Comparison of ENCODE assay signal across 10 mouse cellular contexts in the genomic region with DNA sequence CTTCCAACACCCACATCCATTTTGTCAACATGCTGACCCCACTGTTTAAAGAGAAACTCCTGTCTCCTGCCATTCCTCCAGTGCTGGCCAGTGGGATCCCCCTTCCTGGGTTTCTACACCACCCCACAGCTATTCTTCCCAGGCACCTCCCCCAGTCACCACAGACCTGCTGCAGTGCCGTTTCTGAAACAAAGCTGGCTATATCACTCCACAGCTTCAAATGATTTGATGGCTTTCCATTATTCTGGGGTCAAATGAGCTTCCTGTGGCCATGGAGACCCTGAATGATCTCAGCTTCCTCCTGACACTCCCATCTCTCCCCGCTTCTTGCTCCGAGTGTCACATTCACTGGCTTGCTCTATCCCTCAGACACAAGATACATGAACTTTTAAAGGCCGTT. TPM values are rescaled to one million over a fixed set of nuclear protein-coding genes. Genes with fewer than 3 reads are reported as not detected.
A peak's percentile ranks its signal among the peaks of the same experiment; 100 is the strongest.
DNase-seq lines count a peak whose midpoint lies in the region; ATAC-seq lines count a peak whose summit lies in the region.
"Had no signal": no experiment of that assay in that cellular context is flagged by ENCODE, and none has a peak within 500 bp of the region (broad histone marks: within the 10 kb centered on the region; RNA-seq: fewer than 3 reads in every experiment).

No protein-coding gene starts in this region.

- H3K9ac ChIP-seq in heart, embryonic 11.5 days (ENCODE audit: low read depth, low read length) = no peak overlapping the region
- no peak overlapping the region; the same call in 1 of the 2 replicates for H3K9ac ChIP-seq in neural tube, embryonic 11.5 days (ENCODE audit: low read length)
- peak overlapping the region; percentile 27; the same call in 1 of the 2 replicates for H3K9ac ChIP-seq in limb, embryonic 13.5 days
- H3K9ac ChIP-seq: liver, embryonic 14.5 days had no signal

- H3K4me2 ChIP-seq in heart, embryonic 11.5 days = peak overlapping the region; percentile 16; the same call in 1 of the 2 replicates
- H3K4me2 ChIP-seq in neural tube, embryonic 11.5 days (ENCODE audit: low read depth) = peak overlapping the region; percentile 21
- peak overlapping the region; percentile 93 for H3K4me2 ChIP-seq in limb, embryonic 13.5 days (replicated peaks)

- H3K9me3 ChIP-seq in heart, embryonic 11.5 days (replicated peaks; ENCODE audit: control insufficient read depth, low read length) = no peaks in the 10 kb centered on the region
- H3K9me3 ChIP-seq in neural tube, embryonic 11.5 days (ENCODE audit: control insufficient read depth, low read length) = no peaks in the 10 kb centered on the region
- H3K9me3 ChIP-seq in limb, embryonic 13.5 days = no peaks in the 10 kb centered on the region

- no peak overlapping the region for H3K4me3 ChIP-seq in heart, embryonic 11.5 days (ENCODE audit: low read depth, low read length)
- H3K4me3 ChIP-seq in neural tube, embryonic 11.5 days (ENCODE audit: low read depth, low read length) = no peak overlapping the region
- peak overlapping the region; percentile 5; the same call in 1 of the 2 replicates for H3K4me3 ChIP-seq in limb, embryonic 13.5 days

- 0 out of 2 replicates have a peak, but pooled peaks cover 3% of the 10 kb centered on the region for H3K36me3 ChIP-seq in heart, embryonic 11.5 days (ENCODE audit: control insufficient read depth, insufficient read depth, low read length)
- peaks cover 6% of the 10 kb centered on the region; the same call in 1 of the 2 replicates for H3K36me3 ChIP-seq in neural tube, embryonic 11.5 days (ENCODE audit: control insufficient read depth, insufficient read depth, low read length)
- peaks cover 57% of the 10 kb centered on the region for H3K36me3 ChIP-seq in limb, embryonic 13.5 days

- peaks cover 5% of the 10 kb centered on the region; the same call in 1 of the 2 replicates for H3K4me1 ChIP-seq in heart, embryonic 11.5 days (ENCODE audit: control insufficient read depth, insufficient read depth, low read length)
- H3K4me1 ChIP-seq in neural tube, embryonic 11.5 days (ENCODE audit: control insufficient read depth, insufficient read depth, low read length) = peaks cover 22% of the 10 kb centered on the region
- H3K4me1 ChIP-seq in limb, embryonic 13.5 days = peaks cover 66% of the 10 kb centered on the region

- no peak for ATAC-seq in heart, embryonic 11.5 days (replicated peaks; ENCODE audit: insufficient number of reproducible peaks, low FRiP score, low TSS enrichment)
- ATAC-seq in neural tube, embryonic 11.5 days (ENCODE audit: insufficient read depth, low FRiP score, low TSS enrichment) = no peak
- ATAC-seq in limb, embryonic 13.5 days (ENCODE audit: low FRiP score, low read depth) = no peak
- no peak for ATAC-seq in cerebellum, adult (ENCODE audit: insufficient number of reproducible peaks, low FRiP score, low TSS enrichment)

- no peak for DNase-seq in heart, postnatal 36 days
- peak; percentile 23 for DNase-seq in neural tube, embryonic 11.5 days (ENCODE audit: low spot score)
- no peak for DNase-seq in neural tube, embryonic 10.5 days (ENCODE audit: extremely low spot score, low spot score)
- no peak for DNase-seq in thymus, postnatal 10 days (ENCODE audit: low spot score in 2 of 2)
- DNase-seq in testis, postnatal 10 days (ENCODE audit: low spot score) = no peak
- DNase-seq: kidney, adult 8-10 months had no signal

- intact Hi-C loops in heart, postnatal 36 days (cut with DNase I) = no loop called here

- 32% methylated on average over 4 of the region's 4 CpGs for WGBS in heart, embryonic 11.5 days (ENCODE audit: insufficient replicate concordance)
- WGBS in neural tube, embryonic 11.5 days = 12% methylated on average over 4 of the region's 4 CpGs
- 35% methylated on average over 4 of the region's 4 CpGs for WGBS in limb, embryonic 13.5 days

- H3K27me3 ChIP-seq in heart, embryonic 11.5 days (ENCODE audit: control insufficient read depth, insufficient read depth, low read length) = 0 out of 2 replicates have a peak, but pooled peaks cover 2% of the 10 kb centered on the region
- H3K27me3 ChIP-seq in neural tube, embryonic 11.5 days (ENCODE audit: control insufficient read depth, insufficient read depth, low read length) = no peaks in the 10 kb centered on the region
- no peaks in the 10 kb centered on the region for H3K27me3 ChIP-seq in limb, embryonic 13.5 days

- no peak overlapping the region for H3K27ac ChIP-seq in heart, embryonic 11.5 days (ENCODE audit: low read depth, low read length)
- H3K27ac ChIP-seq in neural tube, embryonic 11.5 days (ENCODE audit: low read depth, low read length) = no peak overlapping the region
- no peak overlapping the region for H3K27ac ChIP-seq in limb, embryonic 13.5 days
- H3K27ac ChIP-seq: liver, embryonic 14.5 days had no signal

RNA-seq across cellular contexts. Expression of gene Dchs1, which starts 2.9 kb away (rescaled TPM):
- polyA plus RNA-seq in heart, embryonic 11.5 days (2014; fragmentation: Nextera tagmentation; extraction: Ambion mirVana) = 7.6 TPM in 2 replicates
- 1 to 10 TPM; 8.6 to 9.8 TPM for total RNA-seq in heart, postnatal 36 days (2021)
- polyA plus RNA-seq in neural tube, embryonic 11.5 days (2014; fragmentation: Nextera tagmentation; extraction: Ambion mirVana) = 21.1 and 22.3 TPM in 2 replicates
- polyA plus RNA-seq in limb, embryonic 13.5 days (2015; fragmentation: Nextera tagmentation; extraction: Ambion mirVana) = 20.5 and 22.2 TPM in 2 replicates

RNA-seq across cellular contexts. Expression of gene Mrpl17, which starts 26.3 kb away (rescaled TPM):
- 266 and 273 TPM in 2 replicates for polyA plus RNA-seq in heart, embryonic 11.5 days (2014; fragmentation: Nextera tagmentation; extraction: Ambion mirVana)
- total RNA-seq in heart, postnatal 36 days (2021) = 100 to 1,000 TPM; 115 to 117 TPM
- 230 and 268 TPM in 2 replicates for polyA plus RNA-seq in neural tube, embryonic 11.5 days (2014; fragmentation: Nextera tagmentation; extraction: Ambion mirVana)
- polyA plus RNA-seq in limb, embryonic 13.5 days (2015; fragmentation: Nextera tagmentation; extraction: Ambion mirVana) = 341 and 356 TPM in 2 replicates

RNA-seq across cellular contexts. Expression of gene Tpp1, which starts 32.5 kb away (rescaled TPM):
- 85.8 and 95.7 TPM in 2 replicates for polyA plus RNA-seq in heart, embryonic 11.5 days (2014; fragmentation: Nextera tagmentation; extraction: Ambion mirVana)
- total RNA-seq in heart, postnatal 36 days (2021) = 10 to 100 TPM; 44.7 to 47.5 TPM
- polyA plus RNA-seq in neural tube, embryonic 11.5 days (2014; fragmentation: Nextera tagmentation; extraction: Ambion mirVana) = 47.5 and 54.8 TPM in 2 replicates
- 42.5 and 50.8 TPM in 2 replicates for polyA plus RNA-seq in limb, embryonic 13.5 days (2015; fragmentation: Nextera tagmentation; extraction: Ambion mirVana)

RNA-seq across cellular contexts. Expression of gene Taf10, which starts 40.4 kb away (rescaled TPM):
- polyA plus RNA-seq in heart, embryonic 11.5 days (2014; fragmentation: Nextera tagmentation; extraction: Ambion mirVana) = 152 and 161 TPM in 2 replicates
- total RNA-seq in heart, postnatal 36 days (2021) = 100 to 1,000 TPM in 1 of 2 experiments, 10 to 100 TPM in 1; 97.5 to 100 TPM
- polyA plus RNA-seq in neural tube, embryonic 11.5 days (2014; fragmentation: Nextera tagmentation; extraction: Ambion mirVana) = 183 and 191 TPM in 2 replicates
- polyA plus RNA-seq in limb, embryonic 13.5 days (2015; fragmentation: Nextera tagmentation; extraction: Ambion mirVana) = 118 and 133 TPM in 2 replicates

RNA-seq across cellular contexts. Expression of gene Rrp8, which starts 47.4 kb away (rescaled TPM):
- 29.2 and 32.0 TPM in 2 replicates for polyA plus RNA-seq in heart, embryonic 11.5 days (2014; fragmentation: Nextera tagmentation; extraction: Ambion mirVana)
- 10 to 100 TPM; 10.1 to 11.2 TPM for total RNA-seq in heart, postnatal 36 days (2021)
- 37.5 and 50.7 TPM in 2 replicates for polyA plus RNA-seq in neural tube, embryonic 11.5 days (2014; fragmentation: Nextera tagmentation; extraction: Ambion mirVana)
- 44.0 and 44.3 TPM in 2 replicates for polyA plus RNA-seq in limb, embryonic 13.5 days (2015; fragmentation: Nextera tagmentation; extraction: Ambion mirVana)

Comparison
In these comparisons a context has a peak if more than half of its experiments do, and no peak if none do; other contexts are left out.
1. H3K4me2 ChIP-seq: peak in every context shown above with its lines; median percentile 93 in limb, embryonic 13.5 days; 21 in neural tube, embryonic 11.5 days; 16 in heart, embryonic 11.5 days.